Mouse (Mus musculus): ENCODE data around the gene Eppin. TPM values are rescaled to one million over a fixed set of nuclear protein-coding genes. Genes with fewer than 3 reads are reported as not detected.

Eppin gene
- polyA plus RNA-seq, 1 experiment from 2014 or later, result not detected

DNA sequence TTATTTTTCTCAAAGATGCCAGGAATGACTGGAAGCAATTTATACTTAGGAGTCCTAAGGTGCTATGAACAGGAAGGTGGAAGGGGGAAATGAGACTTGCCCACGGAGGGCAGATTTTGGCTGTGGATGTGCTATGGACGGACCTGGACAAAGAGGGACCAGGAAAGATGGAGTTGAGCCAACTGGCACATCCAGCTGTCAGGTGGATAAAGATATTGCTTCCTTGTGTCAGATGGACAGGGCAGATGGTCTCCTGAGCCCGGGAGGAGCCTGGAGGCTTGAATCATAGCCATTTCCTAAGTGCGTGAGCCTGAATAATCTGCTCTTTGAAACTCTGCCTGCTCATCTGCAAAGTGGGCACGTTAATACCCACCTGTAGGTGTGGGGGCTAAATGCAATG lies 29.0 kb downstream of the Eppin start:
- WGBS, result 64% methylated on average over 5 of the region's 5 CpGs
- Histone ChIP-seq H3K27me3 (ENCODE audit: control insufficient read depth, insufficient read depth, low read length) (peaks cover 16% of the 10 kb centered on the region; the same call in 1 of the 2 replicates), H3K9ac (no peak overlapping the region), H3K27ac (no peak overlapping the region), H3K4me2 (replicated peaks) (no peak overlapping the region; the same call in 1 of the 2 replicates), H3K4me1 (replicated peaks; ENCODE audit: control insufficient read depth, insufficient read depth, low read length) (peaks cover 9% of the 10 kb centered on the region; the same call in 1 of the 2 replicates), H3K36me3 (replicated peaks; ENCODE audit: control insufficient read depth, insufficient read depth) (no peaks in the 10 kb centered on the region), H3K9me3 (ENCODE audit: control insufficient read depth, low read length) (no peaks in the 10 kb centered on the region), H3K4me3 (replicated peaks; ENCODE audit: low read length) (no peak overlapping the region)
- ATAC-seq (ENCODE audit: low FRiP score) (no peak), DNase-seq (ENCODE audit: low spot score) (no peak)

DNA sequence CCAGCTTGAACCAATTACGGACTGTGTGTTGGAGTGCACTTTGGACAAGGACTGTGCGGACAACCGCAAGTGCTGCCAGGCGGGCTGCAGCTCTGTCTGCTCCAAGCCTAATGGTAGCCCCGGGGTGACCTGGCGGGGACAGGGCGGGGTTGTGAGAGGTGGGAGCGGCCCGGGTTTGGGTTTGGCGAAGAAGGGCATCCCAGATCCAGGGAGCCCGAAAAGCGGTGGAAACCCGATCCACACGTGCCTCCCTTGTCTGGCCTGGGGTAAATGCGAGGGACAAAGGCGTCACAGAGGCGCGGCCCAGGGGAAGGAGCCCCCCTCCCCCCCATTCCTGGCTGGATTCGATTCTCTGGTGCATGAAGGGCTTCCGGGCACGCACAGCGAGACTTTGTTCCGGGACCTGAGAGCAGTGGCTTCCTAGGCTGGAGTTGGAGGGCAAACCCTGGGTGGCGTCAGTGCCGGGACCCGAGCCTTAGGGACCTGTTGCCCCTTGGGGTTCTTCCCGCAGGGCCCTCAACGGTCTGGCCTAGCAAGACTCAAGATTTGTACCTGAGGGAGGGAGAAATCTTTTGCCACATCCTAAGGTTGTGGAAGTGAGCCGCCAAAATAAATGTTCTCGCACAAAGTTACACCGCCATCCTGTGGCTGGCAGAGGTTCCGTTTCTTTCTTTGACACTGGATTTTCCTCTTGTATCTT lies 29.9 kb downstream of the Eppin start:
- H3K4me2 ChIP-seq (replicated peaks), result peak overlapping the region; percentile 95
- H3K9me3 ChIP-seq (ENCODE audit: control insufficient read depth, low read length), result no peaks in the 10 kb centered on the region
- under 1% methylated on average over 32 of the region's 32 CpGs for WGBS
- peak overlapping the region; percentile 43 for H3K4me3 ChIP-seq (replicated peaks; ENCODE audit: low read length)
- H3K4me1 ChIP-seq (replicated peaks; ENCODE audit: control insufficient read depth, insufficient read depth, low read length), result peaks cover 9% of the 10 kb centered on the region; the same call in 1 of the 2 replicates
- peaks cover 16% of the 10 kb centered on the region; the same call in 1 of the 2 replicates for H3K27me3 ChIP-seq (ENCODE audit: control insufficient read depth, insufficient read depth, low read length)
- DNase-seq (ENCODE audit: low spot score) (peak; percentile 68), ATAC-seq (ENCODE audit: low FRiP score) (peak; percentile 40; the same call in 1 of the 2 replicates)
- H3K36me3 ChIP-seq (replicated peaks; ENCODE audit: control insufficient read depth, insufficient read depth), result no peaks in the 10 kb centered on the region
- no peak overlapping the region for H3K27ac ChIP-seq
- peak overlapping the region; percentile 68 for H3K9ac ChIP-seq

DNA sequence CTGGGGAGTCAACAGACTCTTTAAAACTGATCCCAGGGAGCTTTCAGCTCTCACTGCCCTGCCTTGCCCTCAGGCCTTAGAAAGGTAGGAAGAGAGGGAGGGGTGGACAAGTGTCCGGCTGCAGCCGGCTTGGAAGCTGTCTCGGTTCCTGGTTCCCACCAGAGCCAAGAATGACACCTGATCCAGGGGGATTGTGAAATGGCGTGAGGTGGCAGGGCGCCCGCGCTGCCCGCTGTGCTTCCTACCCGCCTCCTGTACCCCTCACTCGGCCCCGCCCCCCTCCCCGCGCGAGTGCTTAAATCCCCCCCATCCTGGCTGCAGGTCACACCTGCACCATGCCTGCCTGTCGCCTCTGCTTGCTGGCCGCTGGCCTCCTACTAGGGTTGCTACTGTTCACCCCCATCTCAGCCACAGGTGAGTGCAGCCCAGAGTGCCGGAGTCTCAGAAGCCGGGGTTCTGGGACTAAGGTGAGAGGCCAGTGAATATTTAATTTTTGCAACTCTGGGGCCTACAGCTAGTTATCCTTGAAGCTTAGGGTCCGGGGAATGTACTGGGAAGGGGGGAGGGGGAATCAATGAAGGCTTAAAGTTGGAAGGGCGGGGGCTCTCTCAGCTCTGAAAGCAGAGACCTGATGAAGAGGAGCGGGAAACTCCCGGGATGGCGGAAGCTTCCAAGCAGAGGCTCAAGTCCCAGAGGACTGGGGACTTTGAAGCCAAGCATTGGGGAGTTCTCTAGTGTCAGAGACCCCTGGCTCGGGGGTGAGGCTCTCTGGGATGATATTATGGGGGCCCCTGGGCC lies 30.8 kb downstream of the Eppin start, which contains the start of gene Wfdc2:
Gene Wfdc2, plus strand, starts transcription at position 23 of the 798 bp plus-strand sequence.
- no peaks in the 10 kb centered on the region for H3K9me3 ChIP-seq (ENCODE audit: control insufficient read depth, low read length)
- H3K9ac ChIP-seq, result peak within 1 kb of the TSS; percentile 68
- peak within 1 kb of the TSS; percentile 43 for H3K4me3 ChIP-seq (replicated peaks; ENCODE audit: low read length)
- peak within 1 kb of the TSS; percentile 95 for H3K4me2 ChIP-seq (replicated peaks)
- 5% methylated on average over 24 of the region's 24 CpGs for WGBS
- no peak for DNase-seq (ENCODE audit: low spot score)
- H3K27me3 ChIP-seq (ENCODE audit: control insufficient read depth, insufficient read depth, low read length), result peaks cover 16% of the 10 kb centered on the region; the same call in 1 of the 2 replicates
- no peak within 1 kb of the TSS for H3K27ac ChIP-seq
- H3K4me1 ChIP-seq (replicated peaks; ENCODE audit: control insufficient read depth, insufficient read depth, low read length), result peaks cover 9% of the 10 kb centered on the region; the same call in 1 of the 2 replicates
- H3K36me3 ChIP-seq (replicated peaks; ENCODE audit: control insufficient read depth, insufficient read depth), result no peaks in the 10 kb centered on the region
- no peak for ATAC-seq (ENCODE audit: low FRiP score)

DNA sequence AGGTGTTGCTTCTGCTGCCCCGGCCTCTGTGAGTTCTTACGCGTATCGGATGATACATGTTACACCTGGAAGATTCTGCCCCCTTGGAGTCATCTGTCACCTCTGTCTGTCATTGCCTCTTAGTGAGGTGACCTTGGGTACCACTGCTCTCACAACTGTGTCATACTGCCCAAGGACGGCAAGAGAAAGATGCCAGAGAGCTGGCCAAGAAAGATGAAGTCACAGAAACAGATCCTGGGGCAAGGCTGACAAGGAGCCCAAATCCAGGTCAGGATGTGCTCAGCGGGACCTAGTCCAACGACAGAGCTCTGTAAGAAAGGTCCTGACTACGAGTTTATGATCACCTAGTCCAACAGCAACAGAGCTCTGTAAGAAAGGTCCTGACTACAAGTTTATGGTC lies 33.3 kb downstream of the Eppin start:
- H3K4me3 ChIP-seq (replicated peaks; ENCODE audit: low read length), result no peak overlapping the region
- no peak for DNase-seq (ENCODE audit: low spot score)
- peaks cover 9% of the 10 kb centered on the region; the same call in 1 of the 2 replicates for H3K4me1 ChIP-seq (replicated peaks; ENCODE audit: control insufficient read depth, insufficient read depth, low read length)
- ATAC-seq (ENCODE audit: low FRiP score), result no peak
- no peaks in the 10 kb centered on the region for H3K36me3 ChIP-seq (replicated peaks; ENCODE audit: control insufficient read depth, insufficient read depth)
- no peak overlapping the region for H3K27ac ChIP-seq
- no peak overlapping the region for H3K4me2 ChIP-seq (replicated peaks)
- no peak overlapping the region for H3K9ac ChIP-seq
- 89% methylated on average over 8 of the region's 8 CpGs for WGBS
- H3K27me3 ChIP-seq (ENCODE audit: control insufficient read depth, insufficient read depth, low read length), result peaks cover 16% of the 10 kb centered on the region; the same call in 1 of the 2 replicates
- no peaks in the 10 kb centered on the region for H3K9me3 ChIP-seq (ENCODE audit: control insufficient read depth, low read length)

DNA sequence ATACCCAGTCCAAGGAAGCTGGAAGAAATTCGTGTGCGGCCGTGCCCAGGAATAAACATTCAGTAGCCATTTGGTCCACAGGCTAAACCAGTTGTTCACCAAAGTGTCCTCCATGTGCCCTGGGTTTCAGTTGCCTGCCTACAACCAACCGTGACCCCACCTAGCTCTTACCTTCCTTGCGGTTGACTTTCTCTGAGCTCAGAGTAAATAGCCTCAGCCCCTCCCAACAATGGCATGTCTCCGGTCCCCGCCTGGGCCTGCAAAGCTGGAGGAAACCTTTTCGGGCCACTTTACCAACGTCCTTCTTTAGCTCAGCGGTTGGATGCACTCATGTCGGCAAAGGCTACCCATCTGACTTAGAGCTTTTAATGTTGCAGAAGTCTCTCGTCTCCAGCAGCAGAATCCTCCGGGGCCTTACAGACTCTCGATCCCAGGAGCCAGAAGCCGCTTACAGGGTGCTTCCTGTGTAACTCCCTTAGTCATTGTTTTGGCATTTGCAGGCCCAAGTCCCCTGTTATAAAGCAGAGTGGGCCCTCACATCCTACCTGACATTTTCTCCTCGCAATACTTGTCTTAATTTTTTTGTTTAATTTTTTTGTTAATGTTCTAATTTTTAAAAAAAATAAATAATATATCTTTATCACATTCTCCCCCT lies 34.3 kb downstream of the Eppin start:
- H3K4me2 ChIP-seq (replicated peaks), result no peak overlapping the region
- DNase-seq (ENCODE audit: low spot score), result no peak
- peaks cover 9% of the 10 kb centered on the region; the same call in 1 of the 2 replicates for H3K4me1 ChIP-seq (replicated peaks; ENCODE audit: control insufficient read depth, insufficient read depth, low read length)
- H3K36me3 ChIP-seq (replicated peaks; ENCODE audit: control insufficient read depth, insufficient read depth), result no peaks in the 10 kb centered on the region
- peaks cover 16% of the 10 kb centered on the region; the same call in 1 of the 2 replicates for H3K27me3 ChIP-seq (ENCODE audit: control insufficient read depth, insufficient read depth, low read length)
- no peak overlapping the region for H3K9ac ChIP-seq
- no peak for ATAC-seq (ENCODE audit: low FRiP score)
- no peaks in the 10 kb centered on the region for H3K9me3 ChIP-seq (ENCODE audit: control insufficient read depth, low read length)
- WGBS, result 61% methylated on average over 16 of the region's 16 CpGs
- H3K4me3 ChIP-seq (replicated peaks; ENCODE audit: low read length), result no peak overlapping the region
- H3K27ac ChIP-seq, result no peak overlapping the region

DNA sequence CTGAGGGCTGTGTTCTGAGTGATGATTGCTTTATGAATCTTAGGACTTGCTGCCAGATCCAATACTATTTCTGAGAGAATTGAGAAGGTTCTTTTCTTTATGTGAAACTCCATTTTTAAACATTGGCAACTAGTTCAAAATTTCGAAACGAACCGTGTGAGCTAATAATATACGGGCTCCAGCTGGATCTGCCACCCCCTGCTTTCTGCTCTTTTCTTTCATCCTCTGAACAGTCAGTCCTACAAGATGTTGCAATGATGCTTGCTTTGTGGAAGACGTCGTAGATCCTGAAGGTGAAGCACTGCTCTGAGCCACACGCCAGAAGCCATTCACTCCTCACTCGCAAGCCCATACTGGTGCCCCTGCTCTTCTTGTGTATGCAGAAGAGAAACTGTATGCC lies 35.0 kb downstream of the Eppin start:
- peaks cover 14% of the 10 kb centered on the region; the same call in 1 of the 2 replicates for H3K27me3 ChIP-seq (ENCODE audit: control insufficient read depth, insufficient read depth, low read length)
- no peak for ATAC-seq (ENCODE audit: low FRiP score)
- no peak overlapping the region for H3K4me3 ChIP-seq (replicated peaks; ENCODE audit: low read length)
- DNase-seq (ENCODE audit: low spot score), result no peak
- H3K4me1 ChIP-seq (replicated peaks; ENCODE audit: control insufficient read depth, insufficient read depth, low read length), result peaks cover 4% of the 10 kb centered on the region; the same call in 1 of the 2 replicates
- no peaks in the 10 kb centered on the region for H3K36me3 ChIP-seq (replicated peaks; ENCODE audit: control insufficient read depth, insufficient read depth)
- 84% methylated on average over 8 of the region's 8 CpGs for WGBS
- H3K4me2 ChIP-seq (replicated peaks), result no peak overlapping the region
- no peaks in the 10 kb centered on the region for H3K9me3 ChIP-seq (ENCODE audit: control insufficient read depth, low read length)
- H3K27ac ChIP-seq, result no peak overlapping the region
- H3K9ac ChIP-seq, result no peak overlapping the region

DNA sequence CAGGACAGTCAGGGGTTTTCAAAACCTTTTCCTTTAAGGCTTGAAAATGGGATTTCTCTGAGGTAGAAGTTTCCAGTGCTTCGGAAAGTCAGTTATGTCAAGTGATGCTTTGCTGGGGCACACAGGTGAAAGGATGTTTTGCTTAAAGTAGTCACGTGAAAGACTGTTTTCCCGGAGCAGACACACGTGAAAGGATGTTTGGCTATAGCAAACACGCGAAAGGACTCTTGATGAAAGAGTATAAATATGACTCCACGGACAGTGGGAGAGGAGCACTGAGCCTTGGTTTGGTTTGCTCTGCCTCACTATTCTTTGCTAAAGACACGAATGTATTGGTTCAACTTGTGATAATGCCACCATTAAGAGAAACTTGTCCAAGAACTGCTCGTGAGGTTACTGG lies 41.9 kb downstream of the Eppin start:
- no peak overlapping the region for H3K4me3 ChIP-seq (replicated peaks; ENCODE audit: low read length)
- 0 out of 2 replicates have a peak, but pooled peaks cover 7% of the 10 kb centered on the region for H3K4me1 ChIP-seq (replicated peaks; ENCODE audit: control insufficient read depth, insufficient read depth, low read length)
- DNase-seq (ENCODE audit: low spot score) (no peak), ATAC-seq (ENCODE audit: low FRiP score) (no peak)
- H3K9me3 ChIP-seq (ENCODE audit: control insufficient read depth, low read length), result no peaks in the 10 kb centered on the region
- H3K4me2 ChIP-seq (replicated peaks), result no peak overlapping the region
- H3K36me3 ChIP-seq (replicated peaks; ENCODE audit: control insufficient read depth, insufficient read depth), result no peaks in the 10 kb centered on the region
- WGBS, result 91% methylated on average over 9 of the region's 9 CpGs
- no peaks in the 10 kb centered on the region for H3K27me3 ChIP-seq (ENCODE audit: control insufficient read depth, insufficient read depth, low read length)
- no peak overlapping the region for H3K27ac ChIP-seq
- no peak overlapping the region for H3K9ac ChIP-seq

DNA sequence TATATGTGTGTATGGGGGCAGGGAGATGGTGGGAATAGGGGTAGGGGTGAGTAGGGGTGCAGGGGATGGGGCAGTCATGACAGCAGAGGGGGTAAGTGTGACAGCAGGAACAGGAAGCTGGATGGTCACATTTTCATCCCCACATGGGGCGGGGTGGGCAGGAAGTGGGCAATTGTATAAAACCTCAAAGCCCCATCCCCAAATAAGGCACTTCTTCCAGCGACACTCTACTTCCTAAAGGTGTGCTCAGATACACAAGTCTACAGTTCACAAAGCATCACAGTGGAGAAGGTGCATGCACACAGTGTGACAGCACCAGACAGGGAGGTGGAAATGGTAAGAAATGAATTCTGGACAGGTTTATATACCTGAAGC lies 42.5 kb downstream of the Eppin start:
- ATAC-seq (ENCODE audit: low FRiP score) (no peak), DNase-seq (ENCODE audit: low spot score) (no peak)
- Histone ChIP-seq H3K27me3 (ENCODE audit: control insufficient read depth, insufficient read depth, low read length) (no peaks in the 10 kb centered on the region), H3K27ac (no peak overlapping the region), H3K9me3 (ENCODE audit: control insufficient read depth, low read length) (no peaks in the 10 kb centered on the region), H3K4me1 (replicated peaks; ENCODE audit: control insufficient read depth, insufficient read depth, low read length) (0 out of 2 replicates have a peak, but pooled peaks cover 7% of the 10 kb centered on the region), H3K4me2 (replicated peaks) (no peak overlapping the region), H3K4me3 (replicated peaks; ENCODE audit: low read length) (no peak overlapping the region), H3K9ac (no peak overlapping the region), H3K36me3 (replicated peaks; ENCODE audit: control insufficient read depth, insufficient read depth) (no peaks in the 10 kb centered on the region)
- WGBS, result 92% methylated on average over 2 of the region's 2 CpGs

Measured in hindbrain, embryonic 14.5 days (tissue).